Mouse (Mus musculus): ENCODE results near the gene E2f2.

E2f2 gene

GRCm38 (mm10) chr4:136144927-136145292 is 27.3 kb upstream of the E2f2 start:
- no peak for DNase-seq (ENCODE audit: low read depth, low spot score)

GRCm38 (mm10) chr4:136145362-136145885 is 26.8 kb upstream of the E2f2 start:
- no peak for DNase-seq (ENCODE audit: low read depth, low spot score)

GRCm38 (mm10) chr4:136145991-136146711 is 26.0 kb upstream of the E2f2 start:
- no peak for DNase-seq (ENCODE audit: low read depth, low spot score)

GRCm38 (mm10) chr4:136146712-136147154 is 25.5 kb upstream of the E2f2 start:
- DNase-seq (ENCODE audit: low read depth, low spot score): no peak

GRCm38 (mm10) chr4:136147436-136148135 is 24.6 kb upstream of the E2f2 start:
- DNase-seq (ENCODE audit: low read depth, low spot score): no peak

GRCm38 (mm10) chr4:136148342-136149044 is 23.7 kb upstream of the E2f2 start:
- DNase-seq (ENCODE audit: low read depth, low spot score): no peak

GRCm38 (mm10) chr4:136149045-136149379 is 23.2 kb upstream of the E2f2 start:
- no peak for DNase-seq (ENCODE audit: low read depth, low spot score)

GRCm38 (mm10) chr4:136149734-136150133 is 22.5 kb upstream of the E2f2 start:
- peak; percentile 48 for DNase-seq (ENCODE audit: low read depth, low spot score)

- DNase-seq (ENCODE audit: low read depth, low spot score): no peak
Observed at GRCm38 (mm10) chr4:136150596-136150995, 21.6 kb upstream of the E2f2 start.

GRCm38 (mm10) chr4:136152821-136153220 is 19.4 kb upstream of the E2f2 start:
- DNase-seq (ENCODE audit: low read depth, low spot score): no peak

- no peak for DNase-seq (ENCODE audit: low read depth, low spot score)
Observed at GRCm38 (mm10) chr4:136154462-136154861, 17.7 kb upstream of the E2f2 start.

GRCm38 (mm10) chr4:136158498-136158897 is 13.7 kb upstream of the E2f2 start:
- no peak for DNase-seq (ENCODE audit: low read depth, low spot score)

- DNase-seq (ENCODE audit: low read depth, low spot score): peak; percentile 63
Observed at GRCm38 (mm10) chr4:136159802-136160397, 12.3 kb upstream of the E2f2 start.

- DNase-seq (ENCODE audit: low read depth, low spot score): peak; percentile 67
Observed at GRCm38 (mm10) chr4:136163448-136163847, 8.7 kb upstream of the E2f2 start.

GRCm38 (mm10) chr4:136164981-136165380 is 7.2 kb upstream of the E2f2 start:
- no peak for DNase-seq (ENCODE audit: low read depth, low spot score)

- DNase-seq (ENCODE audit: low read depth, low spot score): no peak
Observed at GRCm38 (mm10) chr4:136167701-136168100, 4.5 kb upstream of the E2f2 start.

- DNase-seq (ENCODE audit: low read depth, low spot score): no peak
Observed at GRCm38 (mm10) chr4:136170401-136170800, 1.8 kb upstream of the E2f2 start.

GRCm38 (mm10) chr4:136171455-136171854 is 739 bp upstream of the E2f2 start:
- DNase-seq (ENCODE audit: low read depth, low spot score): no peak

- DNase-seq (ENCODE audit: low read depth, low spot score): no peak
Observed at GRCm38 (mm10) chr4:136172542-136173209, 482 bp downstream of the E2f2 start.

- DNase-seq (ENCODE audit: low read depth, low spot score): no peak
Observed at GRCm38 (mm10) chr4:136173210-136173715, 1.1 kb downstream of the E2f2 start.
